ENCODE assay signal across 31 mouse cellular contexts in the genomic region with DNA sequence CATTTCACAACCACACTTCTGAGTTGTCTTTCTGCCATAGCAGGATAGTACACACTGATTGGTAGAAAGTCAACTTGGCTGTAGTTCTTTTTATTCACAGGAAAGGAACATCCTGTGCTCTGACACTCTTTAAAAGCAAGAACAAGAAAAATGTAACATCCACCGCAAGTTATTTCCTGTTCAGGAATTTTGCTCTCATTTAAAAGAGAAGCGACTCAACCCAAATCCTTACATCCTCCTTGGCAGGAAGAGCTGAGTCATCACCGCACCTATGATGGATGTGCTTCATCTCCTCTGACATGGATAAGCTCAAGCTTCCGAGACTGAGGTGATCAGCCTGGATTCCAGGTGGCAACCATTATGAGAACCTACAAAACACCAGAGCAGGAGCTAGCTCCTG.
A peak's percentile ranks its signal among the peaks of the same experiment; 100 is the strongest.
DNase-seq lines count a peak whose midpoint lies in the region; ATAC-seq and TF ChIP-seq lines count a peak whose summit lies in the region.
"Had no signal": no experiment of that assay in that cellular context is flagged by ENCODE, and none has a peak within 500 bp of the region (broad histone marks: within the 10 kb centered on the region; RNA-seq: fewer than 3 reads in every experiment).

No protein-coding gene starts in this region.

- no peak for ATAC-seq in kidney, postnatal 0 days (replicated peaks; ENCODE audit: low FRiP score, low read depth)
- ATAC-seq: forebrain, postnatal 0 days; inflammation-experienced regulatory T-cells, adult 6 months; midbrain, embryonic 16.5 days had no signal

- no peak overlapping the region for H3K4me3 ChIP-seq in kidney, postnatal 0 days (replicated peaks; ENCODE audit: low read depth, low read length)
- H3K4me3 ChIP-seq in ES-E14 (ENCODE audit: insufficient read depth in 1 of 2, low read depth in 1 of 2, low read length in 2 of 2, poor library complexity in 1 of 2, severe bottlenecking in 1 of 2), result no peak overlapping the region
- H3K4me3 ChIP-seq: embryonic facial prominence, embryonic 13.5 days; erythroblast, embryonic 14.5 days; heart, adult 2 months; heart, embryonic 13.5 days; kidney, embryonic 15.5 days; limb, embryonic 15.5 days; liver, embryonic 13.5 days; neural tube, embryonic 12.5 days had no signal

- 60% methylated on average over 4 of the region's 4 CpGs for WGBS in kidney, postnatal 0 days

- H3K9me3 ChIP-seq in kidney, postnatal 0 days (replicated peaks; ENCODE audit: low read length), result no peaks in the 10 kb centered on the region
- H3K9me3 ChIP-seq in ES-E14 (ENCODE audit: control insufficient read depth, insufficient read depth, low read depth, low read length), result no peaks in the 10 kb centered on the region
- H3K9me3 ChIP-seq: embryonic facial prominence, embryonic 13.5 days; heart, embryonic 13.5 days; kidney, embryonic 15.5 days; limb, embryonic 15.5 days; liver, embryonic 13.5 days; neural tube, embryonic 12.5 days had no signal

- H3K27ac ChIP-seq in kidney, postnatal 0 days, result no peak overlapping the region
- no peak overlapping the region for H3K27ac ChIP-seq in ES-E14 (ENCODE audit: insufficient read depth, low read depth, low read length, poor library complexity, severe bottlenecking)
- H3K27ac ChIP-seq: embryonic facial prominence, embryonic 13.5 days; heart, adult 2 months; heart, embryonic 13.5 days; hindbrain, embryonic 14.5 days; kidney, embryonic 15.5 days; limb, embryonic 15.5 days; liver, embryonic 13.5 days; neural tube, embryonic 12.5 days had no signal

- H3K27me3 ChIP-seq in kidney, postnatal 0 days (ENCODE audit: insufficient read depth, low read length), result no peaks in the 10 kb centered on the region
- H3K27me3 ChIP-seq: embryonic facial prominence, embryonic 13.5 days; heart, embryonic 13.5 days; kidney, embryonic 15.5 days; limb, embryonic 15.5 days; liver, embryonic 13.5 days; neural tube, embryonic 12.5 days had no signal

- peak; percentile 11 for DNase-seq in kidney, postnatal 0 days (ENCODE audit: low spot score)
- no peak for DNase-seq in kidney, adult 18-20 months
- DNase-seq in 3T3-L1 (ENCODE audit: low read depth, low spot score), result peak; percentile 57
- DNase-seq in ES-E14 (ENCODE audit: low read depth, low spot score), result no peak
- DNase-seq in induced T-regulatory cell, adult 2 months (ENCODE audit: low read depth), result peak; percentile 26
- no peak for DNase-seq in left cerebral cortex, postnatal 25 days (ENCODE audit: low spot score in 2 of 2)
- no peak for DNase-seq in cerebellum, adult 9-11 months
- DNase-seq: adrenal gland, postnatal 10 days; cerebellum, adult 11 months; cerebellum, adult 9-10 months; forebrain, postnatal 0 days; heart, adult 2 months; heart, postnatal 10 days; kidney, adult 11 months; kidney, postnatal 36 days; left cerebral cortex, postnatal 4 days; liver, embryonic 13.5 days; lung, adult 18-20 months; lung, postnatal 14 days; right cerebral cortex, postnatal 4 days; thymus, postnatal 36 days had no signal

- H3K4me1 ChIP-seq in kidney, postnatal 0 days (replicated peaks; ENCODE audit: insufficient read depth, low read length), result no peaks in the 10 kb centered on the region; the same call in 1 of the 2 replicates
- peaks cover 0 to 4% of the 10 kb centered on the region in 2 experiments; a peak in 1 of 4 replicates for H3K4me1 ChIP-seq in ES-E14 (ENCODE audit: control insufficient read depth in 2 of 2, insufficient read depth in 2 of 2, low read length in 2 of 2, poor library complexity in 1 of 2)

- in situ Hi-C loops in ES-E14 (cut with MboI; ENCODE audit: low sequenced_read_pairs in 2 of 2, unreplicated experiment in 2 of 2), result no loop called here

- H3K9ac ChIP-seq in kidney, postnatal 0 days (ENCODE audit: low read depth, low read length), result no peak overlapping the region
- H3K9ac ChIP-seq in ES-E14 (ENCODE audit: insufficient read depth, low read depth, low read length, poor library complexity, severe bottlenecking), result no peak overlapping the region
- H3K9ac ChIP-seq: embryonic facial prominence, embryonic 13.5 days; forebrain, postnatal 0 days; heart, embryonic 13.5 days; hindbrain, embryonic 14.5 days; kidney, embryonic 15.5 days; limb, embryonic 15.5 days; liver, embryonic 13.5 days; neural tube, embryonic 12.5 days had no signal

- no peak for TF ChIP-seq CTCF in kidney, postnatal 0 days (IDR thresholded peaks at IDR 0.05; ENCODE audit: low read depth)

- H3K4me2 ChIP-seq in kidney, postnatal 0 days (ENCODE audit: low read length), result no peak overlapping the region
- H3K4me2 ChIP-seq: embryonic facial prominence, embryonic 13.5 days; heart, embryonic 13.5 days; hindbrain, embryonic 14.5 days; kidney, embryonic 15.5 days; limb, embryonic 15.5 days; liver, embryonic 13.5 days; midbrain, embryonic 11.5 days; neural tube, embryonic 12.5 days had no signal

- no peaks in the 10 kb centered on the region for H3K36me3 ChIP-seq in kidney, postnatal 0 days (ENCODE audit: insufficient read depth, low read length)
- H3K36me3 ChIP-seq in ES-E14 (ENCODE audit: control insufficient read depth, insufficient read depth, low read length, poor library complexity, severe bottlenecking), result no peaks in the 10 kb centered on the region
- H3K36me3 ChIP-seq: embryonic facial prominence, embryonic 13.5 days; heart, embryonic 13.5 days; kidney, embryonic 15.5 days; limb, embryonic 15.5 days; liver, embryonic 13.5 days; neural tube, embryonic 12.5 days had no signal

- intact Hi-C loops in left cerebral cortex, postnatal 25 days (cut with DNase I), result loop anchor here (10.0 kb wide), 1 partner anchor 227 kb away; no protein-coding TSS in a partner anchor

TF ChIP-seq in ES-E14, 5 proteins besides CTCF, POLR2A, EP300 and RAD21:
- TF ChIP-seq HCFC1 (IDR thresholded peaks at IDR 0.05; ENCODE audit: borderline replicate concordance, insufficient read depth, low read length) (no peak), MAFK (IDR thresholded peaks at IDR 0.05; ENCODE audit: insufficient read depth, low read depth, low read length) (0 out of 2 replicates have a peak, but pooled peaks have one; percentile 22), ZNF384 (IDR thresholded peaks at IDR 0.05; ENCODE audit: low read depth, low read length) (no peak), ZC3H11A (IDR thresholded peaks at IDR 0.05; ENCODE audit: borderline replicate concordance, low read depth, low read length) (no peak), CHD2 (IDR thresholded peaks at IDR 0.05; ENCODE audit: low read depth, low read length) (no peak)
TF ChIP-seq in ES-E14: peak in this region for 1.

Comparison
In these comparisons a context has a peak if more than half of its experiments do, and no peak if none do; other contexts are left out.
1. DNase-seq: peak in kidney, postnatal 0 days (single experiment), 3T3-L1 (single experiment) and induced T-regulatory cell, adult 2 months (single experiment); none in kidney, adult 18-20 months (single experiment), ES-E14 (single experiment), left cerebral cortex, postnatal 25 days (0 of 2) and cerebellum, adult 9-11 months (single experiment).